Mouse (Mus musculus) embryo, embryonic 10.5 days (tissue): ENCODE measurements around the gene Gm20388.

ENCODE experiments used
- DNase-seq: peaks from one replicate; pipeline ENCODE4 v3.0.0-alpha.2; 2015; ENCODE audit warnings: low spot score

Gm20388 gene

GRCm38 (mm10) chr8:120204736-120205360, 294.2 kb downstream of the Gm20388 start:
- DNase-seq: no peak

DNA sequence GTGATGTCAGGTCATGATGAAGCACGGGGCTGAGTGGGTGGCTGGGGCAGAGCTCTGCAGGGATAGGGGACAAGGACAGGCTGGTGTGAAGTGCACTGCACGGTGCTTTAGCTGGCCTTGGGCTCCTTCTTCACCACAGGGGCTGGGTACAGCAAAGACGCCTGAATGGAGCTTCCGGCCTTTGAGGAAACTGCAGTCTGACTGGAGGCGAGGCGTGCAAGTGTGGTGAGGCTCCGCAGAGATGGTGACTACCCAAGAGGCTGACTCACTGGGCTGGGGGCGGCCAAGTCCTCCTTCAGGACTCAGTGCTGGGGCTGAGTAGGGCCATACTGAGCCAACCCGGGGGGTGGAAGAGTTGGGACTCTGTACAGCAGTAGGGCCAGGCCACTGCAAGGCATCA, 295.3 kb downstream of the Gm20388 start:
- no peak for DNase-seq

GRCm38 (mm10) chr8:120207364-120207763, 296.7 kb downstream of the Gm20388 start:
- no peak for DNase-seq

DNA sequence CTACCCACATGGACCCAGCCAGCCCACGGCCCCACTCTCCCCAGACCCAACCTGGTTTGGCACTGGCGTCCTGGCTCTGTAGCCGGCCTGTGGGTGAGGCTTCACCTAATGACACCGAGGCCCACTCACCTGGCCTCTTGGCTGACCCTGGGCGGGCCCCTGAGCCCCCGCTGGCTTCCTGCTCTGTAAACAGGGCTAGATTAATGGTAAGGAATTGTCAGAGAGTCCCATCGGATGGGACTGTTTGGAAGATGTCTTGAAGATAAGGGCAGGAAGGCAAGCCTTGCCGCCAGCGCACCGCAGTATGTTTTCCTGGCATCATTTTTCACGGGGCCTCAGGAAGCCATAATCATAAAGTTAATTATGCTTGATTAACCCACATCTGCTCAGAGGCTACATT, 297.5 kb downstream of the Gm20388 start:
- DNase-seq: no peak

GRCm38 (mm10) chr8:120211345-120211744, 300.7 kb downstream of the Gm20388 start:
- peak; percentile 77 for DNase-seq

GRCm38 (mm10) chr8:120212596-120212995, 302.0 kb downstream of the Gm20388 start:
- DNase-seq: no peak

DNA sequence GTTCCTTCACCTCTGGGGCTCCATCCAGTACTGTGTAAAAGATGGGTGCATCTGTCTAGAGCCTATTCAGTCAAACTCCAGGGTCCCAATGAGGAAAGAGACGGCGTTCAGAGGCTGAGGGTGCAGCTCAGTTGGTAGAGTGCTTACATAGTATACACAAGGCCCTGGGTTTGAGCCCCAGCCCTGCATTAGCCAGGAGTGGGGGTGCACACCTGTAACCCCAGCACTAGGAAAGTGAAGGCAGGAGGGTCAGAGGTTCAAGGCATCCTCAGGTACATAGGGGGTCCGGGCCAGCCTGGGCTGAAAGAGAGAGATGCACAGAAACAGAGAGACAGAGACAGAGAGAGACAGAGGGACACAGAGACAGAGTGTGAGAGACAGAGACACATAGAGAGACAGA, 302.6 kb downstream of the Gm20388 start:
- DNase-seq: no peak

DNA sequence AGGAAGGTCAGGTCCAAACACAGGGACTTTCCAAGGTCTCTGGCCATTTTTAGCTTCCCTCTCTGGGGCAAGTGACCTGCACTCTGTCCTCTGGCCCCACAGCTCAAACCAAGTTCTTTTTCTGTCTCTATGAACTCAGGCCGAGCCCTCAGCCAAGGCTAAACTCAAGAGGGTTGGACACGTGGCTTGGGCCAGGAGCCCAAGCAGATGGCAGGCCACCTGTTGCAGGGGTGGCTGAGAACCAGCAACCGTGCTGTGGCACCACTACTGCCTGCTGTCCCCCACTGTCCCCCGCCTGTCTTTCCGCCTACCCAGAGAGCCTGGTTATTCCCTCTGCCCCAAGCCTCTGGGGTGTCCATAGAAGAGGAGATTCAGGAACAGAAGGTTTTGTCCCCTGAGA, 303.3 kb downstream of the Gm20388 start:
- DNase-seq: no peak

- peak; percentile 45 for DNase-seq
These were observed 304.9 kb downstream of the Gm20388 start for GRCm38 (mm10) chr8:120215416-120216141.

GRCm38 (mm10) chr8:120216855-120217830, 306.5 kb downstream of the Gm20388 start:
- DNase-seq: peak; percentile 86

GRCm38 (mm10) chr8:120222548-120222947, 311.9 kb downstream of the Gm20388 start:
- peak; percentile 45 for DNase-seq

DNA sequence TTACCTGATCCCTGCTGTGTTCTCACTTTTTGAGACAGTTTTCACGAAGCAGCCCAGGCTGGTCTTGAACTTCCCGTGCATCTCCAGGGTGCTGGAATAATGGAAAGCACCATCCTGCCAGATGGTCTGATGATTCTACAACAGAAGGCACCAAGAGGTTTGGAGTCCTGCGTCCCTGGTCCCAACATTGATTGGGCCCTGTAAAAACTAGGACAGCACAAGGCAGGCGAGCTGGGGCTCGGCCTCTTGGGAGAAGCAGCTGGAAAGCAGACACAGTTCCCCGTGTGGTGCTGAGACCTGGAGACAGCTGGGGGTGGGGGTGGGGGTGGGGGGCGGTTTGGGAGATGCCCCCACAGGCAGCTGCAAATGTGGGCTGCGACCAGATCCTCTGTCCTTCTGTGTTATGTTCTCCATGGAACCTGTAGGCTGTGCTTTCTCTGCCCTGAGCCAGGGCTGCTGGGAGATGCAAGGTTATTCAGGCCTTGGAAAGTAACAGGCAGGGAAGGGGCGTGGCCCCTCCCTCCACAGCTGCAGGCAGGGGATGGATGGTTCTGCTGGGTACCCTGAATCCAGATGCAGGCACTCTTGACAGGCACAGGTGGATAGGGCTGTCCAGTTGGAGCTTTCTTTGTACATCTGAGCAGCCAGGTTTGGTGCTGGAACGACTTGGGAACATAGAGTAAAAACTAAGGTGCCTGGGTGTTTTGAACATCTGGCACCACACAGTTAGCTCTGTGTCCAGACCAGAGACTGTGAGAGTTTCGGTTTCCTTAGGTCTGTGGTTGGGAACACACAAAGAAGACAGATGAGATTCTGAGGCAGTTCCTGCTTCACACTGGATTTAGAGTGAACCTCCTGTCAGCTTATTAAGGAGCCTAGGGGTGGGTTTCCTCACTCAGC, 314.1 kb downstream of the Gm20388 start:
- peak; percentile 40 for DNase-seq

DNA sequence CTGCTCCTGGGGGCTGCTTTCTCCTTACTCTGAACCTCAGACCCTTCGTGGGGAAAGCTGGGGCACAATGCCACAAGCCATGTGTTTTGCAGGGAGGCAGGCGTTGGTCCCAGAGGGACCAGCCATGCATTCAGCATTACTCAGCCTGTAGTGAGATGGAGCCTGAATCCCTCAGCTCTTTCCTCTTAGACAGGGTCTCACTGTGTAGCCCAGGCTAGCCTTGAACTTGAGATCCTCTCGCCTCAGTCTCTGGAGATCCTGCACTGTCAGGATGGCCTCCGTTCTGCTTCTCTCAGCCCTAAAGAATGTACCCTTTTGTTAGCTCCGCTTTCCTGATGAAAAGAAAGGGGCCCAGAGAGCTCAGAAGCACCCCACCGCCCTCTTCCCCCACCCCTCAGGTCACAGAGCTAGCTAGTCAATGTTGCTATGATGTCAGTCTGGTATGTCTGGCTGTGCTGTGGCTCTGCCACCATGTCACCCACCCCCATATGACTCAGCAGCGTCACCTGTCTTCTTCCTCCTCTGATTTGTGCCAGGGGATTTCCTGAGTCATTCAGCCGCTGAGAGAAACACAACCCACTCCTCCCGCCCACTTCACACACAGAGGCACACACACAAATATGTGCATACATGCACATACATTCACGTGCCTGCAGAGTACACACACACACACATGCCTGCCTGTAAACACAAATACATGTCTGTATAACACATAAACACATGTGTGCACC, 314.9 kb downstream of the Gm20388 start:
- peak; percentile 59 for DNase-seq

- no peak for DNase-seq
These were observed 316.3 kb downstream of the Gm20388 start for GRCm38 (mm10) chr8:120226700-120227577.

- DNase-seq: peak; percentile 51
These were observed 316.9 kb downstream of the Gm20388 start for GRCm38 (mm10) chr8:120227578-120227876.

- DNase-seq: peak; percentile 94
These were observed 317.4 kb downstream of the Gm20388 start, which contains the start of gene Gse1 for GRCm38 (mm10) chr8:120227891-120228591. TSS of gene Gse1 (plus strand) at chr8:120228456.

DNA sequence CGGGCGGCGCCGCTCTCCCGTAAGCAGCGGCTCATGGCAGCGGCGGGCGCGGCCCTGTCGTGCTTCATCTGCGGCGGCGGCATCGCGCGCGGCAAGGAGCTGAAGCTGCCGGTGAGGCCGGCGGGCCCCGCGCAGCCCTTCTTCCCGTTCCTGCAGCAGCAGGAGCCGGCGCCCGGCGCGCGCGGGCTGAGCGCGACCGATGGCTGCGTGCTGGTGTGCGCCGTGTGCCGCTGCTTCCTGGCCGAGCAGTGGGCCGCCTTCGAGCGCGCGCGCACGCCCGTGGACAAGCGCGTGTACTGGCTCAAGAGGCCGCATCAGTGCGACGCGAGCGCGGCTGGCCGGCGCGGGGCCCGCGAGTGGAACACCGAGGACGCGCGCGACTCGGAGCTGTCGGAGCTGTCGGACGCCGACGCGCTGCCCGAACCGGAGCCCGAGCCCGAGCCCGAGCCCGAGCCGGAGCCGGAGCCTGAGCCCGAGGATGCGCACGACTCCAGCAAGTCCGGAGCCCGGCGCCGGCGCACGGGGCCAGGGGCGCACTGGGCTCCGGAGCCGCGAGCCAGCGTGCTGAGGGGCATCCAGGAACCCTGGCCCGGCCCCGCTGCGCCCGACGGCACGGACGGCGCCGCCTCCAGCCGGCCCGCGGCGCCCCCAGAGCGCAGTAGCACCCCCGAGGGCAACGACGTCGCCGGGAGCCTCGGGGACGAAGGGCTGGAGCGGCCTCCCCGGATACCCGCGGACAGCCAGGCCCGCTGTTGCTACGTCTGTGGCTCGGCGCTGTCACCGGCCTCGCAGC, 318.3 kb downstream of the Gm20388 start:
- DNase-seq: no peak

DNA sequence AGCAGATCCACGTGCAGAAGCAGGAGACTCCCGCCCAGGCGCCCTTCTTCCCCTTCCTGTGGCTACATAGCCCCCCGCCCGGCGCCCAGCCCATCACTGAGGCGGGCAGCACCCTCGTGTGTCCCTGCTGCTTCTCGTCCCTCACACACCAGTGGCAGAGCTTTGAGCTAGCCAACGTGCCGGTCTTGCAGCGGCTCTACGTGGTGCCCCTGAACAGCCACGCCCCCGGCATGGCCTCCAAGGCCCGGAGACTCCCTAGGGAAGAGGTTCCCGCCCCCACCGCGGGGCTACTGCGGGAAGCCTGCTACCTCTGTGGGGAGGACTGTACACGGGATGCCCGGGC, 318.9 kb downstream of the Gm20388 start:
- peak; percentile 58 for DNase-seq

GRCm38 (mm10) chr8:120230081-120230480, 319.4 kb downstream of the Gm20388 start:
- no peak for DNase-seq
